Mouse (Mus musculus) heart, postnatal 10 days (tissue): ENCODE measurements around the gene Psmd2. TPM values are rescaled to one million over a fixed set of nuclear protein-coding genes. Genes with fewer than 3 reads are reported as not detected.

Experiments
- microRNA-seq, 2 experiments: library from miRNA; unstranded; fragments of <30 nt; microRNA quantifications; one replicate each; pipeline ENCODE4 v1.2.0; 2022
- total RNA-seq, 2 experiments: library from RNA; stranded (reverse); gene quantifications; 2 replicates each; pipeline ENCODE4 v1.2.3; 2021

The Psmd2 gene
- total RNA-seq, 2 experiments from 2014 or later: 195 TPM

Small RNAs within 50 kb of the gene (microRNA-seq; reads per million reads assigned to microRNA genes)
- gene Mir1224: 0 to 0.35 reads per million in 2 experiments

Other genes with a start within 250 kb of the Psmd2 start
- 10 to 100 TPM; 48.1 to 53.5 TPM for gene Abcc5, start 225.3 kb upstream of the Psmd2 start, total RNA-seq
- 10 to 100 TPM; 52.7 to 54.2 TPM for gene Eif2b5, start 152.8 kb upstream of the Psmd2 start, total RNA-seq
- 10 to 100 TPM; 60.7 to 61.7 TPM for gene Dvl3, start 134.7 kb upstream of the Psmd2 start, total RNA-seq
- 100 to 1,000 TPM; 253 to 284 TPM for gene Ap2m1, start 116.2 kb upstream of the Psmd2 start, total RNA-seq
- 10 to 100 TPM; 62.9 to 66.2 TPM for gene Abcf3, start 103.1 kb upstream of the Psmd2 start, total RNA-seq
- 1 to 10 TPM in 1 of 2 experiments, under 1 TPM in 1; 0.30 to 1.0 TPM for gene Vwa5b2, start 62.2 kb upstream of the Psmd2 start, total RNA-seq
- 1 to 10 TPM; 5.1 to 5.3 TPM for gene Eef1akmt4, start 40.1 kb upstream of the Psmd2 start, total RNA-seq
- gene Gm49333, start 40.0 kb upstream of the Psmd2 start, total RNA-seq: under 1 TPM in 1 of 2 experiments, not detected in 1; 0.20 TPM
- 10 to 100 TPM; 11.3 to 11.8 TPM for gene Alg3, start 39.9 kb upstream of the Psmd2 start, total RNA-seq
- gene Camk2n2, start 30.4 kb upstream of the Psmd2 start, total RNA-seq: 1 to 10 TPM; 1.3 to 1.6 TPM
- under 1 TPM; 0.62 TPM for gene Ece2, start 21.8 kb upstream of the Psmd2 start, total RNA-seq
- gene Eif4g1, start 16.7 kb downstream of the Psmd2 start, total RNA-seq: 100 to 1,000 TPM; 353 to 356 TPM
- 10 to 100 TPM; 16.0 to 18.9 TPM for gene Fam131a, start 41.6 kb downstream of the Psmd2 start, total RNA-seq
- 10 to 100 TPM; 12.5 to 13.2 TPM for gene Polr2h, start 66.0 kb downstream of the Psmd2 start, total RNA-seq
- gene Clcn2, start 66.1 kb downstream of the Psmd2 start, total RNA-seq: 1 to 10 TPM; 3.3 to 3.5 TPM
- gene Chrd, start 81.5 kb downstream of the Psmd2 start, total RNA-seq: 1 to 10 TPM; 1.4 to 3.4 TPM
- gene Thpo, start 82.9 kb downstream of the Psmd2 start, total RNA-seq: not detected